Mouse (Mus musculus): ENCODE data around the gene Ndufb4. TPM values are rescaled to one million over a fixed set of nuclear protein-coding genes. Genes with fewer than 3 reads are reported as not detected.

Ndufb4 gene
- total RNA-seq, 1 experiment = 47.3 TPM

DNA sequence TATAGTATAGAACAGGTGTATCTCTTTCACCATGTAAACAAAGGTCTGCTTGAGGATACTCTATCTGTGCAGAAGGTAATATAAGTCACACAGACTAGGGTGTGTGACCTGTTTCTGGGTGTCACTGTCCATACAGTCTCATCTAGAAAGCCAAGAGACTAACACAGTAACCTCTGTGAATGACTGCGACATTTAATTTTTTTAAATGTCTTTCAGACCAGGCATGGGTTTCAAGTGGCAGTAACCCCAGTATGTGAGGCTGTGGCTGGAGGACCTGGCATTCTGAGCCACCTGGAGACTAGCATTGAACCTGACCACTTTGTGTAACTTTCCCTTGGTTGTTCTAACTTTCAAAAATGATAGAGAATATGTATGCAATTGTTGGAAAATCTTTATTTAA lies 1.2 kb downstream of the Ndufb4 start:
- H3K9ac ChIP-seq (ENCODE audit: insufficient read depth, low read depth, low read length, poor library complexity, severe bottlenecking) = no peak overlapping the region
- peaks cover 14% of the 10 kb centered on the region in 2 experiments for H3K4me1 ChIP-seq (ENCODE audit: control insufficient read depth in 2 of 2, insufficient read depth in 2 of 2, low read length in 2 of 2, poor library complexity in 1 of 2)
- no peaks in the 10 kb centered on the region for H3K9me3 ChIP-seq (ENCODE audit: control insufficient read depth, insufficient read depth, low read depth, low read length)
- in situ Hi-C loops (cut with MboI; ENCODE audit: low sequenced_read_pairs in 2 of 2, unreplicated experiment in 2 of 2) = no loop called here
- peaks cover 3% of the 10 kb centered on the region; the same call in 1 of the 2 replicates for H3K36me3 ChIP-seq (ENCODE audit: control insufficient read depth, insufficient read depth, low read length, poor library complexity, severe bottlenecking)
- H3K27ac ChIP-seq (ENCODE audit: insufficient read depth, low read depth, low read length, poor library complexity, severe bottlenecking) = no peak overlapping the region
- no peak for DNase-seq (ENCODE audit: low read depth, low spot score)
- TF ChIP-seq MAFK (IDR thresholded peaks at IDR 0.05; ENCODE audit: insufficient read depth, low read depth, low read length) (no peak), CHD2 (IDR thresholded peaks at IDR 0.05; ENCODE audit: low read depth, low read length) (no peak), ZNF384 (IDR thresholded peaks at IDR 0.05; ENCODE audit: low read depth, low read length) (no peak), ZC3H11A (IDR thresholded peaks at IDR 0.05; ENCODE audit: borderline replicate concordance, low read depth, low read length) (no peak), HCFC1 (IDR thresholded peaks at IDR 0.05; ENCODE audit: borderline replicate concordance, insufficient read depth, low read length) (no peak)
- H3K4me3 ChIP-seq (ENCODE audit: insufficient read depth in 1 of 2, low read depth in 1 of 2, low read length in 2 of 2, poor library complexity in 1 of 2, severe bottlenecking in 1 of 2) = peak overlapping the region in 1 of 2 experiments; percentile 98; a peak in 3 of 4 replicates

DNA sequence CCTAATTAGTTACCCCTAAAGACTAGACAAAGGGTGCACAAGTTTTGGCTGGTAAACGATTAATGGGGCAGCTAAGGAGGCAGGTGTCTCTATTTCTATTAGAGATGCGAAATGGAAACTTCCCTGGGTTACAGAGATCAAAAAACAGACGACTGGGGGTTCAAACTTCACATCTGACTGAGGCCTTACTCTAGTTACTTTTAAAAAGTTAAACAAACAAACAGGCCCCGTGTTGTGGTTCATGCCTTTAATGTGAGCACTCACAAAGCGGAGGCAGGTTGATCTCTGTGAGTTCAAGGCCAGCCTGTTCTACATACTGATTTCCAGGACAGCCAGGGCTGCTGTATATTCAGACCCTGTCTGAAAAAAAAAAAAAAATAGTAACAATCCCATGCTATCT lies 1.6 kb downstream of the Ndufb4 start:
- H3K9ac ChIP-seq (ENCODE audit: insufficient read depth, low read depth, low read length, poor library complexity, severe bottlenecking) = no peak overlapping the region
- H3K4me1 ChIP-seq (ENCODE audit: control insufficient read depth in 2 of 2, insufficient read depth in 2 of 2, low read length in 2 of 2, poor library complexity in 1 of 2) = peaks cover 14% of the 10 kb centered on the region in 2 experiments
- peaks cover 6% of the 10 kb centered on the region; the same call in 1 of the 2 replicates for H3K36me3 ChIP-seq (ENCODE audit: control insufficient read depth, insufficient read depth, low read length, poor library complexity, severe bottlenecking)
- no peak overlapping the region for H3K27ac ChIP-seq (ENCODE audit: insufficient read depth, low read depth, low read length, poor library complexity, severe bottlenecking)
- in situ Hi-C loops (cut with MboI; ENCODE audit: low sequenced_read_pairs in 2 of 2, unreplicated experiment in 2 of 2) = no loop called here
- H3K4me3 ChIP-seq (ENCODE audit: insufficient read depth in 1 of 2, low read depth in 1 of 2, low read length in 2 of 2, poor library complexity in 1 of 2, severe bottlenecking in 1 of 2) = no peak overlapping the region
- DNase-seq (ENCODE audit: low read depth, low spot score) = no peak
- TF ChIP-seq ZC3H11A (IDR thresholded peaks at IDR 0.05; ENCODE audit: borderline replicate concordance, low read depth, low read length) (no peak), MAFK (IDR thresholded peaks at IDR 0.05; ENCODE audit: insufficient read depth, low read depth, low read length) (no peak), CHD2 (IDR thresholded peaks at IDR 0.05; ENCODE audit: low read depth, low read length) (no peak), HCFC1 (IDR thresholded peaks at IDR 0.05; ENCODE audit: borderline replicate concordance, insufficient read depth, low read length) (no peak), ZNF384 (IDR thresholded peaks at IDR 0.05; ENCODE audit: low read depth, low read length) (no peak)
- no peaks in the 10 kb centered on the region for H3K9me3 ChIP-seq (ENCODE audit: control insufficient read depth, insufficient read depth, low read depth, low read length)

DNA sequence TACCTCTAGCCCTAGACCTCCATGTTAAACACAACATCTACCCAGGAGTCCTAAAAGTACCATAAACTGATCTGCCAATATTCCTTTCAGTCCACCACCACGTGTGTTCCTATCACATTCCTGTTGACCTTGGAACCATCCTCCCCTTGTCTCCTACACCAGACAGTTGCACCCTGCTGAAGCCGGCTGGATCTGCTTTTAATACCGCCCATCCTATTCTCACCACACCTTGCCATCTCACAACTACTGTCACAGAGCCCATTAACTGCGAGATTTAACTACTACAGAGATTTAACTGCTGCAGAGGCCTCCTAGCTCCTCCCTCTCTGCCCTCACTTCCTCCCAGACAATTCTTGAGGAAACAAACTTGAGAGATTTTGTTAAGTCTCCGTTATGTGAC lies 2.8 kb downstream of the Ndufb4 start:
- no peak overlapping the region for H3K9ac ChIP-seq (ENCODE audit: insufficient read depth, low read depth, low read length, poor library complexity, severe bottlenecking)
- peak; percentile 58 for DNase-seq (ENCODE audit: low read depth, low spot score)
- H3K4me1 ChIP-seq (ENCODE audit: control insufficient read depth in 2 of 2, insufficient read depth in 2 of 2, low read length in 2 of 2, poor library complexity in 1 of 2) = peaks cover 14 to 16% of the 10 kb centered on the region in 2 experiments
- no peaks in the 10 kb centered on the region for H3K9me3 ChIP-seq (ENCODE audit: control insufficient read depth, insufficient read depth, low read depth, low read length)
- in situ Hi-C loops (cut with MboI; ENCODE audit: low sequenced_read_pairs in 2 of 2, unreplicated experiment in 2 of 2) = no loop called here
- H3K4me3 ChIP-seq (ENCODE audit: insufficient read depth in 1 of 2, low read depth in 1 of 2, low read length in 2 of 2, poor library complexity in 1 of 2, severe bottlenecking in 1 of 2) = peak overlapping the region in 1 of 2 experiments; percentile 31; a peak in 1 of 4 replicates
- H3K36me3 ChIP-seq (ENCODE audit: control insufficient read depth, insufficient read depth, low read length, poor library complexity, severe bottlenecking) = peaks cover 14% of the 10 kb centered on the region
- peak overlapping the region; percentile 26; the same call in 1 of the 2 replicates for H3K27ac ChIP-seq (ENCODE audit: insufficient read depth, low read depth, low read length, poor library complexity, severe bottlenecking)
- TF ChIP-seq ZNF384 (IDR thresholded peaks at IDR 0.05; ENCODE audit: low read depth, low read length) (no peak), CHD2 (IDR thresholded peaks at IDR 0.05; ENCODE audit: low read depth, low read length) (0 out of 2 replicates have a peak, but pooled peaks have one; percentile 26)

DNA sequence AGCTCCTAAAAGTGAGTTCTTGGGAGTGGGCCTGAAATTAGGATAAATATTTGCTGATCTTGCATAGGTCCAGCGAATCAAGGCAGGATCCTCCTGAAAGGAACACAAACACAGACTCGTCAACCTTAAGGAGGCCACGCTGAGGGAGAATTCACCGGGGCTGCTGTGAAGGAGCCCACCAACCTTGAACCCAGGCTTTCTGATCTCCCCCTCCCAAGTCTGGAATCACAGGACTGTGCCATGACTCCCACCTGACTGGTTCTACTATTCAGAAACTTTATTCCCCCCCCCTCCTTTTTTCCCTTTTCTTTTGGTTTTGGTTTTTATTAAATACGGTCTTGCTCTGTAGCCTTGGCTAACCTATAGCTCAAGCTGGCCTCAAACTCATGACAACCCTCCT lies 5.2 kb downstream of the Ndufb4 start:
- no peak overlapping the region for H3K9ac ChIP-seq (ENCODE audit: insufficient read depth, low read depth, low read length, poor library complexity, severe bottlenecking)
- no peak overlapping the region for H3K4me3 ChIP-seq (ENCODE audit: insufficient read depth in 1 of 2, low read depth in 1 of 2, low read length in 2 of 2, poor library complexity in 1 of 2, severe bottlenecking in 1 of 2)
- H3K36me3 ChIP-seq (ENCODE audit: control insufficient read depth, insufficient read depth, low read length, poor library complexity, severe bottlenecking) = peaks cover 19% of the 10 kb centered on the region
- TF ChIP-seq HCFC1 (IDR thresholded peaks at IDR 0.05; ENCODE audit: borderline replicate concordance, insufficient read depth, low read length) (no peak), MAFK (IDR thresholded peaks at IDR 0.05; ENCODE audit: insufficient read depth, low read depth, low read length) (no peak), CHD2 (IDR thresholded peaks at IDR 0.05; ENCODE audit: low read depth, low read length) (no peak), ZNF384 (IDR thresholded peaks at IDR 0.05; ENCODE audit: low read depth, low read length) (no peak), ZC3H11A (IDR thresholded peaks at IDR 0.05; ENCODE audit: borderline replicate concordance, low read depth, low read length) (no peak)
- H3K27ac ChIP-seq (ENCODE audit: insufficient read depth, low read depth, low read length, poor library complexity, severe bottlenecking) = no peak overlapping the region
- no peaks in the 10 kb centered on the region for H3K9me3 ChIP-seq (ENCODE audit: control insufficient read depth, insufficient read depth, low read depth, low read length)
- no peak for DNase-seq (ENCODE audit: low read depth, low spot score)
- H3K4me1 ChIP-seq (ENCODE audit: control insufficient read depth in 2 of 2, insufficient read depth in 2 of 2, low read length in 2 of 2, poor library complexity in 1 of 2) = peaks cover 10 to 13% of the 10 kb centered on the region in 2 experiments; a peak in 3 of 4 replicates
- in situ Hi-C loops (cut with MboI; ENCODE audit: low sequenced_read_pairs in 2 of 2, unreplicated experiment in 2 of 2) = no loop called here

DNA sequence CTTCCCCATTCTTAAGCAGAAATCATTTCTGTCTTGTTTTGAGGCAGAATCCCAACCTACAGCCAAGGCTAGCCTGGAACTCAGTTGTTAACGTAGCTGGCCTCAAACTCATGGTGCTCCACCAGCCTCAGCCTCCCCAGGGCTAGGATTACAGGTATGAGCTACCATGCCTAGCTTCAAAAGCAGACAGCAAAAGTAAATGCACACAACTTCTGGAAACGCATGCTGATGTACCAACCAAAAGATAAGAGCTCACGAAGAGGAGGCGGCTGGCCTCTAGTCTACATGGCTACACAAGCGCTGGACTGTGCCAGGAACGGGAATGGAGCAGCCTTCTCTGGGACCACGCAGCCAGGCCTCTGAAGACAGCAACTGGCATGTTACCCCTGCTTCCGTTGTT lies 6.3 kb downstream of the Ndufb4 start:
- TF ChIP-seq ZNF384 (IDR thresholded peaks at IDR 0.05; ENCODE audit: low read depth, low read length) = no peak
- TF ChIP-seq HCFC1 (IDR thresholded peaks at IDR 0.05; ENCODE audit: borderline replicate concordance, insufficient read depth, low read length) = no peak
- no peak for TF ChIP-seq ZC3H11A (IDR thresholded peaks at IDR 0.05; ENCODE audit: borderline replicate concordance, low read depth, low read length)
- no peak for TF ChIP-seq MAFK (IDR thresholded peaks at IDR 0.05; ENCODE audit: insufficient read depth, low read depth, low read length)
- no peak for TF ChIP-seq CHD2 (IDR thresholded peaks at IDR 0.05; ENCODE audit: low read depth, low read length)
- Histone ChIP-seq H3K27ac (ENCODE audit: insufficient read depth, low read depth, low read length, poor library complexity, severe bottlenecking) (no peak overlapping the region), H3K36me3 (ENCODE audit: control insufficient read depth, insufficient read depth, low read length, poor library complexity, severe bottlenecking) (peaks cover 19% of the 10 kb centered on the region), H3K4me3 (ENCODE audit: insufficient read depth in 1 of 2, low read depth in 1 of 2, low read length in 2 of 2, poor library complexity in 1 of 2, severe bottlenecking in 1 of 2) (no peak overlapping the region), H3K4me1 (ENCODE audit: control insufficient read depth in 2 of 2, insufficient read depth in 2 of 2, low read length in 2 of 2, poor library complexity in 1 of 2) (peaks cover 7 to 10% of the 10 kb centered on the region in 2 experiments; a peak in 2 of 4 replicates), H3K9me3 (ENCODE audit: control insufficient read depth, insufficient read depth, low read depth, low read length) (no peaks in the 10 kb centered on the region), H3K9ac (ENCODE audit: insufficient read depth, low read depth, low read length, poor library complexity, severe bottlenecking) (no peak overlapping the region)
- in situ Hi-C loops (cut with MboI; ENCODE audit: low sequenced_read_pairs in 2 of 2, unreplicated experiment in 2 of 2) = no loop called here
- DNase-seq (ENCODE audit: low read depth, low spot score) = no peak
